Comparison of ENCODE assay signal across 7 mouse cellular contexts in genomic region chr5:30155395-30155792, GRCm38 (mm10). TPM values are rescaled to one million over a fixed set of nuclear protein-coding genes. Genes with fewer than 3 reads are reported as not detected.
DNase-seq lines count a peak whose midpoint lies in the region; ATAC-seq and TF ChIP-seq lines count a peak whose summit lies in the region.

No protein-coding gene starts in this region.

- DNase-seq in spleen, adult 2 months (ENCODE audit: low read depth in 1 of 2, low spot score in 2 of 2) = no peak
- DNase-seq in spleen, postnatal 10 days (ENCODE audit: low spot score in 2 of 2) = no peak
- DNase-seq in limb, embryonic 14.5 days (ENCODE audit: low spot score) = peak; percentile 9
- DNase-seq in frontal cortex, postnatal 36 days (ENCODE audit: low spot score in 2 of 2) = no peak
- no peak for DNase-seq in spleen, postnatal 14 days (ENCODE audit: low spot score in 2 of 2)

- no peaks in the 10 kb centered on the region for H3K36me3 ChIP-seq in spleen, adult 2 months (ENCODE audit: control insufficient read depth, insufficient read depth, low read length)
- H3K36me3 ChIP-seq in limb, embryonic 14.5 days (ENCODE audit: control insufficient read depth, insufficient read depth, low read length) = 0 out of 2 replicates have a peak, but pooled peaks cover 6% of the 10 kb centered on the region
- no peaks in the 10 kb centered on the region for H3K36me3 ChIP-seq in small intestine, adult 2 months (ENCODE audit: control insufficient read depth, insufficient read depth, low read length)

- peak overlapping the region; percentile 93 for H3K4me3 ChIP-seq in spleen, adult 2 months (ENCODE audit: extremely low read depth, insufficient read depth, insufficient read length)
- peak overlapping the region; percentile 67 for H3K4me3 ChIP-seq in limb, embryonic 14.5 days (replicated peaks; ENCODE audit: low read length)
- peak overlapping the region; percentile 84 for H3K4me3 ChIP-seq in small intestine, adult 2 months (ENCODE audit: low read depth, low read length)

- no peaks in the 10 kb centered on the region for H3K4me1 ChIP-seq in spleen, adult 2 months (ENCODE audit: control insufficient read depth, insufficient read depth, insufficient read length)
- H3K4me1 ChIP-seq in limb, embryonic 14.5 days (ENCODE audit: control insufficient read depth, insufficient read depth, low read length) = peaks cover 12% of the 10 kb centered on the region
- H3K4me1 ChIP-seq in small intestine, adult 2 months (ENCODE audit: control insufficient read depth, insufficient read depth, insufficient read length, low read length) = no peaks in the 10 kb centered on the region

- peak overlapping the region; percentile 98 for H3K27ac ChIP-seq in spleen, adult 2 months (ENCODE audit: insufficient read depth, low read length)
- peak overlapping the region; percentile 90 for H3K27ac ChIP-seq in limb, embryonic 14.5 days (replicated peaks; ENCODE audit: low read depth, low read length)
- peak overlapping the region; percentile 89 for H3K27ac ChIP-seq in small intestine, adult 2 months (ENCODE audit: insufficient read depth, low read depth, low read length)

- under 1% methylated on average over 31 of the region's 31 CpGs for WGBS in spleen, adult 2 months
- under 1% methylated on average over 28 of the region's 31 CpGs for WGBS in limb, embryonic 14.5 days
- WGBS in small intestine, adult 2 months = under 1% methylated on average over 31 of the region's 31 CpGs

- no peak for TF ChIP-seq POLR2A in spleen, adult 2 months (IDR thresholded peaks at IDR 0.05; ENCODE audit: low read depth, low read length)
- TF ChIP-seq POLR2A in limb, embryonic 14.5 days (IDR thresholded peaks at IDR 0.05; ENCODE audit: borderline replicate concordance, extremely low read depth, insufficient read depth, insufficient read length) = no peak
- no peak for TF ChIP-seq POLR2A in small intestine, adult 2 months (IDR thresholded peaks at IDR 0.05; ENCODE audit: low read depth, low read length)

- peak; percentile 33 for ATAC-seq in erythroid progenitor cell, adult 5-6 weeks (replicated peaks; ENCODE audit: low FRiP score, poor library complexity, severe bottlenecking)
- peak; percentile 47 for ATAC-seq in limb, embryonic 14.5 days (ENCODE audit: low FRiP score, low read depth)

- H3K4me2 ChIP-seq in limb, embryonic 14.5 days (replicated peaks; ENCODE audit: low read depth, low read length, severe bottlenecking) = peak overlapping the region; percentile 78

- H3K27me3 ChIP-seq in spleen, adult 2 months (ENCODE audit: control insufficient read depth, insufficient read depth, low read length) = no peaks in the 10 kb centered on the region
- no peaks in the 10 kb centered on the region for H3K27me3 ChIP-seq in limb, embryonic 14.5 days (ENCODE audit: control insufficient read depth, insufficient read depth, low read length)
- H3K27me3 ChIP-seq in small intestine, adult 2 months (ENCODE audit: control insufficient read depth, insufficient read depth, low read length) = no peaks in the 10 kb centered on the region

- no peak for TF ChIP-seq CTCF in spleen, adult 2 months (IDR thresholded peaks at IDR 0.05; ENCODE audit: extremely low read depth, insufficient read depth, insufficient read length, insufficient replicate concordance)
- TF ChIP-seq CTCF in small intestine, adult 2 months (IDR thresholded peaks at IDR 0.05; ENCODE audit: extremely low read depth, insufficient read length, insufficient replicate concordance, low read depth, low read length) = no peak

- peak overlapping the region; percentile 70 for H3K9ac ChIP-seq in limb, embryonic 14.5 days (ENCODE audit: low read depth, low read length, severe bottlenecking)

- H3K9me3 ChIP-seq in limb, embryonic 14.5 days (ENCODE audit: control insufficient read depth, low read length) = no peaks in the 10 kb centered on the region

RNA-seq across cellular contexts. Expression of gene Hadhb, which starts 0.3 kb away (rescaled TPM):
- polyA plus RNA-seq in spleen, adult 2 months (2012; rRNA removed) = 35.7 and 37.8 TPM in 2 replicates
- total RNA-seq in erythroid progenitor cell, adult 5-6 weeks (2015; ENCODE audit: low replicate concordance) = 49.9 and 56.9 TPM in 2 replicates
- total RNA-seq in erythroid progenitor cell, adult 5-6 weeks (2017; ENCODE audit: low replicate concordance) = 34.8 and 61.0 TPM in 2 replicates
- 73.4 and 74.3 TPM in 2 replicates for polyA plus RNA-seq in limb, embryonic 14.5 days (2012; rRNA removed)
- polyA plus RNA-seq in limb, embryonic 14.5 days (2014; fragmentation: Nextera tagmentation; extraction: Ambion mirVana) = 128 and 132 TPM in 2 replicates
- polyA plus RNA-seq in small intestine, adult 2 months (2012; rRNA removed) = 53.6 and 88.1 TPM in 2 replicates

RNA-seq across cellular contexts. Expression of gene Hadha, which starts 0.4 kb away (rescaled TPM):
- 29.4 and 32.0 TPM in 2 replicates for polyA plus RNA-seq in spleen, adult 2 months (2012; rRNA removed)
- 40.7 and 46.1 TPM in 2 replicates for total RNA-seq in erythroid progenitor cell, adult 5-6 weeks (2015; ENCODE audit: low replicate concordance)
- total RNA-seq in erythroid progenitor cell, adult 5-6 weeks (2017; ENCODE audit: low replicate concordance) = 166 and 215 TPM in 2 replicates
- polyA plus RNA-seq in limb, embryonic 14.5 days (2012; rRNA removed) = 63.8 and 84.0 TPM in 2 replicates
- 123 and 124 TPM in 2 replicates for polyA plus RNA-seq in limb, embryonic 14.5 days (2014; fragmentation: Nextera tagmentation; extraction: Ambion mirVana)
- 27.7 and 55.3 TPM in 2 replicates for polyA plus RNA-seq in small intestine, adult 2 months (2012; rRNA removed)

RNA-seq across cellular contexts. Expression of gene 3110082J24Rik, which starts 49.5 kb away (rescaled TPM):
- polyA plus RNA-seq in spleen, adult 2 months (2012; rRNA removed) = not detected in 2 replicates
- not detected in 2 replicates for total RNA-seq in erythroid progenitor cell, adult 5-6 weeks (2015; ENCODE audit: low replicate concordance)
- total RNA-seq in erythroid progenitor cell, adult 5-6 weeks (2017; ENCODE audit: low replicate concordance) = not detected in 2 replicates
- polyA plus RNA-seq in limb, embryonic 14.5 days (2012; rRNA removed) = not detected in 2 replicates
- not detected in 2 replicates for polyA plus RNA-seq in limb, embryonic 14.5 days (2014; fragmentation: Nextera tagmentation; extraction: Ambion mirVana)
- polyA plus RNA-seq in small intestine, adult 2 months (2012; rRNA removed) = not detected in 2 replicates

RNA-seq across cellular contexts. Expression of gene Adgrf3, which starts 50.1 kb away (rescaled TPM):
- polyA plus RNA-seq in spleen, adult 2 months (2012; rRNA removed) = 0.08 and 0.09 TPM in 2 replicates
- total RNA-seq in erythroid progenitor cell, adult 5-6 weeks (2015; ENCODE audit: low replicate concordance) = not detected in 2 replicates
- not detected in 2 replicates for total RNA-seq in erythroid progenitor cell, adult 5-6 weeks (2017; ENCODE audit: low replicate concordance)
- polyA plus RNA-seq in limb, embryonic 14.5 days (2012; rRNA removed) = 0.14 and 0.24 TPM in 2 replicates
- polyA plus RNA-seq in limb, embryonic 14.5 days (2014; fragmentation: Nextera tagmentation; extraction: Ambion mirVana) = 0.22 TPM in 1 of 2 replicates, not detected in the other
- 0.04 and 0.05 TPM in 2 replicates for polyA plus RNA-seq in small intestine, adult 2 months (2012; rRNA removed)

RNA-seq across cellular contexts. Expression of gene Garem2, which starts 50.4 kb away (rescaled TPM):
- polyA plus RNA-seq in spleen, adult 2 months (2012; rRNA removed) = not detected in 2 replicates
- not detected in 2 replicates for total RNA-seq in erythroid progenitor cell, adult 5-6 weeks (2015; ENCODE audit: low replicate concordance)
- total RNA-seq in erythroid progenitor cell, adult 5-6 weeks (2017; ENCODE audit: low replicate concordance) = not detected in 2 replicates
- polyA plus RNA-seq in limb, embryonic 14.5 days (2012; rRNA removed) = 1.2 and 1.6 TPM in 2 replicates
- 0.56 and 0.97 TPM in 2 replicates for polyA plus RNA-seq in limb, embryonic 14.5 days (2014; fragmentation: Nextera tagmentation; extraction: Ambion mirVana)
- polyA plus RNA-seq in small intestine, adult 2 months (2012; rRNA removed) = 0.03 and 0.04 TPM in 2 replicates
